Mouse (Mus musculus) CH12.LX (cell line): ENCODE data around the gene Shmt1. TPM values are rescaled to one million over a fixed set of nuclear protein-coding genes. Genes with fewer than 3 reads are reported as not detected.

Experiments
- DNase-seq: peaks from one replicate; pipeline ENCODE4 v3.0.0-alpha.2; 2013; ENCODE audit errors: extremely low read depth
- H3K27ac ChIP-seq: 2 replicates; pipeline ENCODE4 v1.5.1; 2012; ENCODE audit warnings: low read depth, mild to moderate bottlenecking, control low read depth, moderate library complexity; ENCODE audit not compliant: insufficient read depth
- H3K27me3 ChIP-seq: replicated peaks from 2 replicates; pipeline ENCODE3; 2012; ENCODE audit warnings: inconsistent platforms
- H3K36me3 ChIP-seq, 2 experiments: replicated peaks in 1 of 2; 2 replicates each; pipeline versions ENCODE3 to v1.6.1; 2012; ENCODE audit warnings: inconsistent platforms in 1 of 2, low read length in 1 of 2, mild to moderate bottlenecking in 1 of 2, mixed read lengths in 1 of 2, moderate library complexity in 1 of 2; ENCODE audit not compliant: control insufficient read depth in 1 of 2, insufficient read depth in 1 of 2
- H3K4me1 ChIP-seq, 2 experiments: 2 replicates each; pipeline ENCODE4 v1.6.1; 2012; ENCODE audit warnings: inconsistent platforms in 1 of 2, moderate library complexity in 1 of 2; ENCODE audit not compliant: insufficient read depth in 2 of 2, control insufficient read depth in 1 of 2
- H3K4me2 ChIP-seq: 2 replicates; pipeline ENCODE4 v1.6.1; 2012; ENCODE audit warnings: low read depth, mild to moderate bottlenecking, control low read depth; ENCODE audit not compliant: poor library complexity, insufficient read depth, severe bottlenecking
- H3K4me3 ChIP-seq, 3 experiments: fragments of 150-350 bp in 1 of 3; sonication (generic) in 1 of 3; replicated peaks in 1 of 3; 2 replicates each; pipeline versions ENCODE3 to v1.5.1; 2011 to 2012; ENCODE audit warnings: low read depth in 2 of 3, low read length in 2 of 3, mild to moderate bottlenecking in 2 of 3, moderate library complexity in 2 of 3, control low read depth in 1 of 3, improper control_type of control experiment in 1 of 3, inconsistent platforms in 1 of 3, mixed read lengths in 1 of 3; ENCODE audit not compliant: poor library complexity in 1 of 3
- H3K79me2 ChIP-seq: replicated peaks from 2 replicates; pipeline ENCODE4 v1.6.1; 2012; ENCODE audit warnings: mild to moderate bottlenecking, moderate library complexity; ENCODE audit not compliant: control insufficient read depth, poor library complexity, insufficient read depth, severe bottlenecking; ENCODE audit errors: extremely low read depth
- H3K9ac ChIP-seq: 2 replicates; pipeline ENCODE4 v1.6.1; 2012; ENCODE audit warnings: low read depth, mild to moderate bottlenecking, control low read depth, moderate library complexity; ENCODE audit not compliant: insufficient read depth
- H3K9me3 ChIP-seq: replicated peaks from 2 replicates; pipeline ENCODE3; 2012; ENCODE audit warnings: low read length, inconsistent platforms, mixed read lengths
- BHLHE40 ChIP-seq: IDR thresholded peaks from 2 replicates; pipeline ENCODE4 v1.6.1; 2011; ENCODE audit warnings: mild to moderate bottlenecking, low read depth, low read length, improper control_type of control experiment
- CHD1 ChIP-seq: IDR thresholded peaks from 2 replicates; pipeline ENCODE4 v1.6.1; 2012; ENCODE audit warnings: low read depth, low read length, improper control_type of control experiment, inconsistent platforms
- CHD2 ChIP-seq: IDR thresholded peaks from 2 replicates; pipeline ENCODE4 v1.6.1; 2011; ENCODE audit warnings: low read length, improper control_type of control experiment
- EP300 ChIP-seq: IDR thresholded peaks from 2 replicates; pipeline ENCODE4 v1.6.1; 2011; ENCODE audit warnings: low read length, improper control_type of control experiment
- ETS1 ChIP-seq: conservative IDR thresholded peaks from 2 replicates; pipeline ENCODE4 v1.6.1; 2012; ENCODE audit warnings: low read depth, mild to moderate bottlenecking, inconsistent platforms, low read length, improper control_type of control experiment, moderate library complexity
- GABPA ChIP-seq: IDR thresholded peaks from 2 replicates; pipeline ENCODE4 v1.6.1; 2012; ENCODE audit warnings: low read depth, low read length, improper control_type of control experiment, inconsistent platforms; ENCODE audit not compliant: insufficient replicate concordance
- JUND ChIP-seq: conservative IDR thresholded peaks from 2 replicates; pipeline ENCODE4 v1.6.1; 2011; ENCODE audit warnings: low read depth, low read length, improper control_type of control experiment
- MAFK ChIP-seq: IDR thresholded peaks from 2 replicates; pipeline ENCODE4 v1.6.1; 2011; ENCODE audit warnings: low read length, improper control_type of control experiment; ENCODE audit not compliant: insufficient replicate concordance
- MAZ ChIP-seq: IDR thresholded peaks from 2 replicates; pipeline ENCODE4 v1.6.1; 2012; ENCODE audit warnings: low read depth, mild to moderate bottlenecking, inconsistent platforms, low read length, improper control_type of control experiment, moderate library complexity
- MEF2A ChIP-seq: IDR thresholded peaks from 2 replicates; pipeline ENCODE4 v1.6.1; 2014; ENCODE audit warnings: low read depth, mild to moderate bottlenecking, inconsistent platforms, low read length, improper control_type of control experiment, borderline replicate concordance
- MXI1 ChIP-seq: IDR thresholded peaks from 2 replicates; pipeline ENCODE4 v1.6.1; 2011; ENCODE audit warnings: mild to moderate bottlenecking, low read depth, low read length, improper control_type of control experiment
- NELFE ChIP-seq: IDR thresholded peaks from 2 replicates; pipeline ENCODE4 v1.6.1; 2011; ENCODE audit warnings: low read depth, low read length, improper control_type of control experiment
- PAX5 ChIP-seq: IDR thresholded peaks from 2 replicates; pipeline ENCODE4 v1.6.1; 2012; ENCODE audit warnings: low read length, inconsistent platforms, mixed read lengths
- POLR2A ChIP-seq: IDR thresholded peaks from 2 replicates; pipeline ENCODE4 v1.6.1; 2011; ENCODE audit warnings: low read depth, mild to moderate bottlenecking, improper control_type of control experiment, low read length
- POLR2AphosphoS2 ChIP-seq: IDR thresholded peaks from 2 replicates; pipeline ENCODE4 v1.6.1; 2011; ENCODE audit warnings: low read depth, low read length, improper control_type of control experiment
- RAD21 ChIP-seq: IDR thresholded peaks from 2 replicates; pipeline ENCODE4 v1.6.1; 2011; ENCODE audit warnings: low read depth, mild to moderate bottlenecking, low read length, improper control_type of control experiment, moderate library complexity
- RCOR1 ChIP-seq: conservative IDR thresholded peaks from 2 replicates; pipeline ENCODE4 v1.6.1; 2012; ENCODE audit warnings: low read depth, mild to moderate bottlenecking, inconsistent platforms, low read length, improper control_type of control experiment
- SIN3A ChIP-seq: IDR thresholded peaks from 2 replicates; pipeline ENCODE4 v1.6.1; 2012; ENCODE audit warnings: low read length, improper control_type of control experiment, inconsistent platforms
- SMC3 ChIP-seq: IDR thresholded peaks from 2 replicates; pipeline ENCODE4 v1.6.1; 2011; ENCODE audit warnings: low read depth, low read length, improper control_type of control experiment
- ZC3H11A ChIP-seq: IDR thresholded peaks from 2 replicates; pipeline ENCODE4 v1.6.1; 2012; ENCODE audit warnings: low read depth, mild to moderate bottlenecking, inconsistent platforms, low read length, improper control_type of control experiment
- ZMIZ1 ChIP-seq: IDR thresholded peaks from 2 replicates; pipeline ENCODE4 v1.6.1; 2012; ENCODE audit warnings: low read depth, mild to moderate bottlenecking, inconsistent platforms, low read length, improper control_type of control experiment
- dilution Hi-C: fragments of 300-500 bp; cut with MboI; formaldehyde crosslinking; loops from 2 replicates; pipeline ENCODE4 v1.14.3; 2020; ENCODE audit warnings: low sequenced_read_pairs; ENCODE audit not compliant: extremely low pct_unique_long_range_greater_than_20kb, extremely low pct_ligation_motif_present
- in situ Hi-C: fragments of 300-500 bp; cut with MboI; formaldehyde crosslinking; loops from 3 replicates; pipeline ENCODE4 v1.14.3; 2019; ENCODE audit warnings: low sequenced_read_pairs, low pct_ligation_motif_present, low pct_unique_long_range_greater_than_20kb, mixed read lengths
- polyA plus RNA-seq: library from polyadenylated mRNA; unstranded; fragments of >175 nt; gene quantifications from 2 replicates; pipeline ENCODE4 v1.2.1, GENCODE M21; 2012; ENCODE audit warnings: low read depth; ENCODE audit not compliant: insufficient read length
- total RNA-seq, 2 experiments: library from RNA; depleted of rRNA; stranded (reverse); fragments of 300-350 nt in 1 of 2; fragments of >200 nt in 1 of 2; gene quantifications; 2 replicates each; pipeline ENCODE4 v1.2.3; 2012 to 2014

Shmt1 gene
- total and polyA plus RNA-seq, 3 experiments: 136 to 197 (median 178) TPM

DNA sequence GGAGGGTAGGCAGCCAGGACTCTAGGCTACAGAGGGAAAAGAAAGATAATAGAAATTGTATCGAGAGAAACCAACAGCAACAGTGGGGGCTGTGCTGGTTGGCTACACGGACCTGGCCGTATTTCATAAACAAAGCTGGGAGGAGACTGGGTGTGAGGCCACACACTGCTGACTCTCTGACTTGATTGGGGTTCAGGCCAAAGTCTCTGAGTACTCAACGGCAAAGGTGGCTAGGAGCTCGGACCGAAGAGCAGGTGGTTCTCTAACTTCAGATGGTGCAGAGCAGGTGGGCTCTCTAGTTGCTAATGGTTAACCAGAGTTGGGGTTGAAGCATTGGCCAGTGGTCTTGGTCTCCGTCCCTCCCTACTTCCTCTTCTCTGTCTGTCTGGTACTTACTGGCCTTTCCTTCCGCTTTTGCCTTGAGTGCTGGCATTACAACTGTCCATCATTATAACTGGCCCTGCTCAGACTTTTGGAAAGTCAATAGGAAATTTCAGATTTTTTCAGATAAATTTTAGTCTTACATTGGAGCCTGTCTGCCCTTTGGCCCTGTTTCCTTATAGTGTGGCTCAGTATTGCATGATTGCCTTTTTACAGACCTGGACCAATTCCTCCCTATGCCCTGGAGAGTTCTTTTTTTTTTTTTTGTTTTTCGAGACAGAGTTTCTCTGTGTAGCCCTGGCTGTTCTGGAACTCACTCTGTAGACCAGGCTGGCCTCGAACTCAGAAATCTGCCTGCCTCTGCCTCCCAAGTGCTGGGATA is 26.3 kb upstream of the Shmt1 start:
- Histone ChIP-seq H3K9me3 (no peaks in the 10 kb centered on the region), H3K27ac (no peak overlapping the region), H3K4me2 (no peak overlapping the region), H3K4me3 (no peak overlapping the region), H3K36me3 (peaks cover 9 to 79% of the 10 kb centered on the region in 2 experiments), H3K9ac (no peak overlapping the region), H3K79me2 (peaks cover 33% of the 10 kb centered on the region), H3K27me3 (no peaks in the 10 kb centered on the region), H3K4me1 (peaks cover 0 to 19% of the 10 kb centered on the region in 2 experiments; a peak in 2 of 4 replicates)
- no peak for DNase-seq
- dilution Hi-C loops (no loop called here), in situ Hi-C loops (loop anchor here (5.0 kb wide), 1 partner anchor 34 kb away; no protein-coding TSS in a partner anchor)
- TF ChIP-seq POLR2A: no peak
- no peak for TF ChIP-seq GABPA
- TF ChIP-seq JUND: no peak
- TF ChIP-seq RAD21: no peak
- TF ChIP-seq BHLHE40: no peak
- no peak for TF ChIP-seq SMC3
- TF ChIP-seq MAZ: no peak
- TF ChIP-seq POLR2AphosphoS2: no peak
- no peak for TF ChIP-seq MXI1
- no peak for TF ChIP-seq CHD2
- no peak for TF ChIP-seq MAFK
- no peak for TF ChIP-seq MEF2A
- TF ChIP-seq ETS1: no peak
- no peak for TF ChIP-seq EP300
- no peak for TF ChIP-seq ZMIZ1
- TF ChIP-seq RCOR1: no peak

DNA sequence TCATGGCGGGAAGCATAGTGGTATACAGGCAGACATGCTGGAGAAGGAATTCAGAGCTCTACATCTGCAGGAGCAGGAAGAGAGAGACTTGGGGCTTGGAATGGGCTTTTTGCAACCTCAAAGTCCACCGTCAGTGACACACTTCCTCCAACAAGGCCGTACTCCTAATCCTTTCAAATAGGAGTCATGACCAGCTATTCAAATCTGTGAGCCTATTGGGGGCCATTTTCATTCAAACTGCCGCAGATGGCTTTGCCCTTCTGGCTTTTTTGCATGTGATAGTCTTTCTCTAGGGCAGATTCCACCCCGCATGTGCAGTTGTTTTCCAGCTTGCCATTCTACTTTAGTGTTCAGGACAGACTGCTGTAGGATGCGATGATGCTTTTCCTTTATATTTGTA is 25.4 kb upstream of the Shmt1 start:
- no peaks in the 10 kb centered on the region for H3K9me3 ChIP-seq
- H3K4me2 ChIP-seq: no peak overlapping the region
- peaks cover 9 to 78% of the 10 kb centered on the region in 2 experiments for H3K36me3 ChIP-seq
- H3K27ac ChIP-seq: no peak overlapping the region
- TF ChIP-seq CHD1 (no peak), ZC3H11A (no peak), BHLHE40 (no peak), PAX5 (no peak), RAD21 (no peak), SIN3A (no peak), NELFE (no peak)
- no peak overlapping the region for H3K4me3 ChIP-seq
- no peak overlapping the region for H3K9ac ChIP-seq
- H3K79me2 ChIP-seq: peaks cover 30% of the 10 kb centered on the region
- dilution Hi-C loops (no loop called here), in situ Hi-C loops (loop anchor here (5.0 kb wide), 1 partner anchor 35 kb away; no protein-coding TSS in a partner anchor)
- peaks cover 0 to 26% of the 10 kb centered on the region in 2 experiments; a peak in 2 of 4 replicates for H3K4me1 ChIP-seq
- DNase-seq: no peak
- H3K27me3 ChIP-seq: no peaks in the 10 kb centered on the region
